Mouse (Mus musculus) E14TG2a.4 (cell line): Measurements from ENCODE around the gene Hs2st1.

Source experiments
- H3K27me3 ChIP-seq: 2 replicates; pipeline ENCODE4 v1.6.1; 2014; ENCODE audit warnings: low read length, control low read depth; ENCODE audit not compliant: insufficient read depth
- H3K36me3 ChIP-seq: 2 replicates; pipeline ENCODE4 v1.6.1; 2014; ENCODE audit warnings: low read length, control low read depth; ENCODE audit not compliant: insufficient read depth
- H3K4me1 ChIP-seq: replicated peaks from 2 replicates; pipeline ENCODE4 v1.6.1; 2014; ENCODE audit warnings: low read depth, low read length, control low read depth
- H3K4me3 ChIP-seq: replicated peaks from 2 replicates; pipeline ENCODE4 v1.5.1; 2014; ENCODE audit warnings: mild to moderate bottlenecking, low read length
- H3K9me3 ChIP-seq: 2 replicates; pipeline ENCODE4 v1.6.1; 2014; ENCODE audit warnings: low read length, control low read depth
- CTCF ChIP-seq: conservative IDR thresholded peaks from 2 replicates; pipeline ENCODE4 v1.5.1; 2014; ENCODE audit warnings: low read length
- NANOG ChIP-seq: IDR thresholded peaks from 2 replicates; pipeline ENCODE4 v1.6.1; 2014; ENCODE audit warnings: borderline replicate concordance, low read length, mixed read lengths
- POU5F1 ChIP-seq: IDR thresholded peaks from 2 replicates; pipeline ENCODE4 v1.6.1; 2014; ENCODE audit warnings: low read length, borderline replicate concordance

Hs2st1 gene

DNA sequence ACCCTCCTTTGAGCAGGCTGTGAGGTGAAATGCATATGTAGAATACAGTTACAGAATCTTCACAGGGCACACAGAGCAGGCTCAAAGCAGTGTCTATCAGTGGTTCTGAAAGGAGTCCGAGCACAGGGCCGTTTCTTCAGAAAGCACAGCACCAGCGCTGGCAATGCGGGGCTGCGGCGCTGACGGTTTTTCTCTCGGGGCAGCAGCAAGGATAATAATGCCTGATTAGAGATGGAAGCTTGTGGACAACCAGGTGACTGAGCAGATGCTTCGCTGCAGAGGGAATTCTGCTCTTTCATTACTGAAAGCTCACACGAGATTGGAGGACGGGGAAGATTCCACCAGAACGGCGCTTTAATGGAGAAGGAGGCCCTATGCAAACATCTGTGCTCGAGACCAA lies 99.1 kb downstream of the Hs2st1 start:
- Histone ChIP-seq H3K27me3 (no peaks in the 10 kb centered on the region), H3K4me3 (no peak overlapping the region), H3K36me3 (peaks cover 3% of the 10 kb centered on the region; the same call in 1 of the 2 replicates), H3K4me1 (peaks cover 31% of the 10 kb centered on the region), H3K9me3 (no peaks in the 10 kb centered on the region)
- TF ChIP-seq CTCF (no peak), NANOG (no peak), POU5F1 (no peak)

DNA sequence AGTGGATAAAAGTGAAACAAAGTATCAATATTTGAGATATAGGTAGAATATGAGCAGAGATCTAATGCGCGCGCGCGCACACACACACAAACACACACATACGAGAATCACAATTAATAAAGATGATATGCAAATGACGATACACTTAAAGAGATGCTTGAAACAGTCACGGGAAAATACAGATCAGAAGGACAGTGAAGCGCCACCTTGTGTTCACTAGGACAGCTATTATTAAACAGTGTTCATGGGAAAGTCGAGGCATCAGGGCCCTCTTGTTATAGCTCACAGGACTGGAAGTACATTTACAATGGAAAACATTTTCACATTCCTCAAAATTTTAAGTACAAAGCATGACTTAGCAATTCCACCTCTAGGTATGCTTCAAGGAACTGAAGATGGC lies 102.5 kb downstream of the Hs2st1 start:
- no peaks in the 10 kb centered on the region for H3K27me3 ChIP-seq
- no peak overlapping the region for H3K4me3 ChIP-seq
- H3K4me1 ChIP-seq = peaks cover 31% of the 10 kb centered on the region
- H3K36me3 ChIP-seq = peaks cover 25% of the 10 kb centered on the region
- H3K9me3 ChIP-seq = no peaks in the 10 kb centered on the region
- TF ChIP-seq CTCF = no peak; the same call in 1 of the 2 replicates
- no peak for TF ChIP-seq POU5F1
- no peak for TF ChIP-seq NANOG

DNA sequence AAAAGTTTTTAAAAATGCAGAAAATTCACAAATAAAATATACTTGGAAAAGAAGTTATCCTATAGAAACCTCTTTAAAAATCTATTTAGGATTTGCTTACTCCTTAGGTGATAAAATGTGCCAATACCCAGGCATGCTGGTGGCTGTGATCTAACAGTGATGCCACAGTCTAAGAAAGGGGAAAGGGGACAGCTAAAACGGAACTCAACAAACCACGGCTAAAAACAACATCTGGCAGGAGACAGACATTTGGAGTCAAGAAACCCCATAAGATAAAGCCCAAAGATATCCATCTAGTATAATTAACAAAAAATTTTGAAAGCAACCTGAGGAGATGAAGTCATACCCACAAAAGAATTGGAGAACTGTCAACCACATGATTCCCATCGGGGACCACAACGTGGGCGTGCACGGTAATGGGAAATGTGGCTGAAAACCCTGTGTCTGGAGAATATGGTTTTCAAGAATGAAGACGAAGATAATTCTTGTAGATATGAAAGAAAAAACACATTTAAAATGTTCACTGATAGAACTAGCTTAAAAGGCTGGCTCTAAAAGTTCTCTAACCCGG lies 103.8 kb downstream of the Hs2st1 start:
- Histone ChIP-seq H3K9me3 (no peaks in the 10 kb centered on the region), H3K4me3 (no peak overlapping the region), H3K27me3 (no peaks in the 10 kb centered on the region), H3K4me1 (peaks cover 21% of the 10 kb centered on the region), H3K36me3 (peaks cover 33% of the 10 kb centered on the region)
- TF ChIP-seq POU5F1 (no peak), CTCF (no peak), NANOG (no peak)

DNA sequence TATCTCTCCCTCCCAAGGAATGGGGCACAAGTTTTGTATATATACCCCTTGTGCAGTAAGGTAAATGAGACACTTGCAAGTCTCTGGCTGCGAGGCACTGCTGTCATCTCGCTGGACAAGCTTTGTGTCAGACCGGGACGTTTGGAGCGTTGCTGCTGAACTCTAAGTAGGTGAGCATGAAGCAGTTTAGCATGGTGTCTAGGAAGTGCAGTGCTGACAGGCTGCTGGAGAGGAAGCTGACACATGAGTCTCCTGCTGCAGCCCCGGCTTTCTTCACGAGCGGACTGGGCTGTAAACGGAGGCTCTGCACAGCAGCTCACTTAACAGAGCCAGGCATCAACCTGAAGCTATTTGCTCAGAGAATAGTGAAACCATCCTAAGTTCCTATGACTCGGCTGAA lies 107.3 kb downstream of the Hs2st1 start:
- H3K4me3 ChIP-seq = no peak overlapping the region
- no peaks in the 10 kb centered on the region for H3K27me3 ChIP-seq
- H3K9me3 ChIP-seq = peaks cover 14% of the 10 kb centered on the region
- H3K36me3 ChIP-seq = peaks cover 61% of the 10 kb centered on the region
- no peaks in the 10 kb centered on the region for H3K4me1 ChIP-seq
- TF ChIP-seq CTCF (no peak), POU5F1 (no peak), NANOG (no peak)

DNA sequence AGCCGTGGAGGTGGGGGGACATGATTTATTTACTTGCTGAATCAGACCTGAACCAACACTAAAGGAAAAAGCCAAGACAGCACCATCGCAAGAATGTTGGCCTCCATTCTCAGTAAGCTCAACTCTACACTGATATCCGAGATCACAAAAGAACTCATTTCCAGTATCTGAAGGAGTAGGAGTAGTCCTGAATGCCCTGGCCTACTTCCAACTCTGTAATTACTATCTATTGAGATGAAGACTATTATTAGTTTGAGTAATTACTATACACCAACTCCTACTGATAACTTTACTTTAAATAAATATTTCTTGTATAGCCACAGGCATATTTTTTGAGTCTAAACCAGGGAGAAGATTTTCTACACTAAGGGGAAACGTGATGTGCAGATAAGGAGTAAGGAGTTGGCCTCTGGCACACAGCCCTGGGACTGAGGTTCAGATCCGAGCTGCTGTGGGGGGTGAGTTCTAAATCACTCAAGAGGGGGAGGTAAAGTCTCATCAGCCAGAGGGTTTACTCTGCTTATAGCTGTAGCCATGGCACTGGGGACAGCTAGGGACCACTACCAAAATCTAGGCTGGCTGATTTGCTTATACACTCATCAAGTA lies 109.7 kb downstream of the Hs2st1 start:
- Histone ChIP-seq H3K9me3 (peaks cover 14% of the 10 kb centered on the region), H3K36me3 (peaks cover 71% of the 10 kb centered on the region), H3K4me1 (no peaks in the 10 kb centered on the region), H3K4me3 (no peak overlapping the region), H3K27me3 (no peaks in the 10 kb centered on the region)
- no peak for TF ChIP-seq NANOG
- no peak for TF ChIP-seq POU5F1
- no peak for TF ChIP-seq CTCF

DNA sequence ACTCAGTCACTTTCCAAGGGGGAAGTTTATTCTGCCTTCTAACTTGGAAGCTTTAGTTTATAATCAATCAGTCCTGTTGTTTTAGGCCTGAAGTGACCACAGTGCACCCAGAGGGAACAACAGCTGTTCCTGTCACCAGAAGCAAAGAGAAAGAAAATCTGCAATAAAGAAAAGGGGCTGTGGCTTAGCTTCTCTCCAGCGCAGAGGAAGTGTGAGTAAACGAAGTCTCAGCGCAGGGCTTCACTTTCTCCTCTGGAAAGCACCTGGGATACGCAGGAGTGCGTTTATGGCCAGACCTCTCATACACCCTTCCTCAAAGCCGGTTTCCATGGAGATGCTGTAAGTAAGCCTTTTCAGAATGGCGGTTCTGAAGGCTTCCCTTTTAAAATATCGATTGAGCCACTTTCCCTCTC lies 110.7 kb downstream of the Hs2st1 start:
- no peak for TF ChIP-seq NANOG
- TF ChIP-seq CTCF = no peak
- TF ChIP-seq POU5F1 = no peak
- Histone ChIP-seq H3K36me3 (peaks cover 66% of the 10 kb centered on the region), H3K4me3 (no peak overlapping the region), H3K27me3 (no peaks in the 10 kb centered on the region), H3K9me3 (peaks cover 14% of the 10 kb centered on the region), H3K4me1 (peaks cover 1% of the 10 kb centered on the region; the same call in 1 of the 2 replicates)

DNA sequence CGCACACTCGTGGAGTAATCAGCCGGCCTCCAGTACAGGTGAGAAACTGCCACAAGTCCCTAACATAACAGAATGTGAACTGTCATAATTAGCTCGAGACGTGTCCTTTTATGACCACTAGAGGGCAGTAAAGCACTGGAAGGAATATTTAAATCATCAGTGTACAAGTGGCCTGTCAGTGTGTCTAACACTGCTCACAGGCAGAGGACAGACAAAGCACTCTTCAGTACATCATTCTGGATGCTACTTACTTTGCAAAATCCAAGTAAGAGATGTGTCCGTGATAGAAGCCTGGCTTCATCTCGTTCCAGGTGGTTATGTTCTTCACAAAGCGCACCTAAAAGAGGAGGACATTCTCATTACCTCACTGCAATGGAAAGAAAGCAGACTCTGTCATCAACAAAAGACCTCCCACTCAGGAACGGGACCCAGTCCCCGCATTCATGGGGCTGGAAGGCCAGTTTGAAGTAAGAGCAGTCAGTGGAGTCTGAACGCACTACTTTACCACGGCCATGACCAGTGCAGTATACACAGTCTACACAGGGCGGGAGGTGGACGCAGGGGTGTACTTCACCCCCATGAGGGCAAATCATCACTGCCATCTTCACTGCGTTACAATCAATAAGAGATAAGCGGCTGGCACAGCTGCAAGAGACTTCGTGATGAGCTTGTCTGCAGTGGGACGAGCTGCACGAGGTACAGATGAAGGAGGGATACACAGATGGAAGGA lies 116.1 kb downstream of the Hs2st1 start:
- no peak overlapping the region for H3K4me3 ChIP-seq
- TF ChIP-seq CTCF = peak; percentile 83
- TF ChIP-seq POU5F1 = no peak
- TF ChIP-seq NANOG = no peak
- H3K36me3 ChIP-seq = peaks cover 28% of the 10 kb centered on the region
- no peaks in the 10 kb centered on the region for H3K27me3 ChIP-seq
- H3K4me1 ChIP-seq = peaks cover 11% of the 10 kb centered on the region; the same call in 1 of the 2 replicates
- H3K9me3 ChIP-seq = peaks cover 8% of the 10 kb centered on the region

DNA sequence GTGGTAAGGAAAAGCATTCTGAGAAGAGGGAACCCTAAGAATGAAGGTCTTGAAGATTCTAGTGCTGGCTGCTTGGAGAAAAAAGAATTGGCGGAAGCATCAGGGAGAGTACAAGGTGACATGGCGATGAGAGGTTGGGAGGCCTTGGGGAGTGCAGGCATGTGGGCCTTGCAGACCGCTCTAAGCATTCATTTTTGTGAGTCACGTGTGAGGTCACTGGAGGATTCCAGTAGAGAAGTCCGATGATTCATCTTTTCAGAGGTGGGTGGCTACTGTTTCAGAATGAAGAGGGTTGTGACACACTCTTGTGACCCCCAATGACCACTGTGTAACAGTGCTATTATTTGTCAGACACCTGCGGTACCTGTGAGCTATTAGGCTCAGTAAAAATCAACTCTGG lies 121.0 kb downstream of the Hs2st1 start:
- Histone ChIP-seq H3K9me3 (no peaks in the 10 kb centered on the region), H3K27me3 (no peaks in the 10 kb centered on the region), H3K4me3 (no peak overlapping the region), H3K36me3 (peaks cover 17% of the 10 kb centered on the region), H3K4me1 (peaks cover 32% of the 10 kb centered on the region)
- TF ChIP-seq CTCF = no peak
- TF ChIP-seq NANOG = no peak
- no peak for TF ChIP-seq POU5F1
